Mouse (Mus musculus): Measurements from ENCODE around the gene Nt5c2.

- TF ChIP-seq POLR2A (IDR thresholded peaks at IDR 0.05; ENCODE audit: extremely low read depth, insufficient read depth, low read length) (no peak), CTCF (IDR thresholded peaks at IDR 0.05; ENCODE audit: extremely low read depth, insufficient read depth, low read length) (no peak)
Observed at GRCm38 (mm10) chr19:46905383-46905782, 109.6 kb downstream of the Nt5c2 start.
